Comparison of ENCODE assay signal across 23 mouse cellular contexts in genomic region chr9:82729646-82730045, GRCm38 (mm10).
DNase-seq lines count a peak whose midpoint lies in the region; ATAC-seq lines count a peak whose summit lies in the region.
"Had no signal": no experiment of that assay in that cellular context is flagged by ENCODE, and none has a peak within 500 bp of the region (broad histone marks: within the 10 kb centered on the region; RNA-seq: fewer than 3 reads in every experiment).

No protein-coding gene starts in this region.

- H3K9me3 ChIP-seq in hindbrain, embryonic 14.5 days (ENCODE audit: control insufficient read depth, low read length), result no peaks in the 10 kb centered on the region
- no peaks in the 10 kb centered on the region for H3K9me3 ChIP-seq in hindbrain, embryonic 12.5 days (replicated peaks)
- H3K9me3 ChIP-seq: embryonic facial prominence, embryonic 10.5 days; forebrain, embryonic 13.5 days; G1E; heart, embryonic 10.5 days had no signal

- no peak overlapping the region for H3K4me3 ChIP-seq in hindbrain, embryonic 14.5 days (replicated peaks; ENCODE audit: low read length)
- no peak overlapping the region for H3K4me3 ChIP-seq in hindbrain, embryonic 12.5 days
- H3K4me3 ChIP-seq: embryonic facial prominence, embryonic 10.5 days; forebrain, embryonic 13.5 days; heart, embryonic 10.5 days had no signal

- ATAC-seq in hindbrain, embryonic 14.5 days (ENCODE audit: low FRiP score), result peak; percentile 27; the same call in 1 of the 2 replicates
- no peak for ATAC-seq in hindbrain, embryonic 12.5 days (ENCODE audit: low FRiP score)
- ATAC-seq: CD4-positive, CD25-positive, alpha-beta regulatory T cell, adult 4 months; forebrain, embryonic 13.5 days; forebrain, postnatal 0 days; inflammation-experienced regulatory T-cells, adult 6 months; intestine, postnatal 0 days had no signal

- no peak overlapping the region for H3K27ac ChIP-seq in hindbrain, embryonic 14.5 days
- H3K27ac ChIP-seq in hindbrain, embryonic 12.5 days, result no peak overlapping the region
- H3K27ac ChIP-seq: embryonic facial prominence, embryonic 10.5 days; forebrain, embryonic 13.5 days; heart, embryonic 10.5 days had no signal

- H3K36me3 ChIP-seq in hindbrain, embryonic 14.5 days (replicated peaks; ENCODE audit: control insufficient read depth, insufficient read depth), result no peaks in the 10 kb centered on the region
- no peaks in the 10 kb centered on the region for H3K36me3 ChIP-seq in hindbrain, embryonic 12.5 days
- H3K36me3 ChIP-seq: embryonic facial prominence, embryonic 10.5 days; G1E; heart, embryonic 10.5 days had no signal

- no peaks in the 10 kb centered on the region for H3K4me1 ChIP-seq in hindbrain, embryonic 14.5 days (replicated peaks; ENCODE audit: control insufficient read depth, insufficient read depth, low read length)
- no peaks in the 10 kb centered on the region for H3K4me1 ChIP-seq in hindbrain, embryonic 12.5 days
- H3K4me1 ChIP-seq: embryonic facial prominence, embryonic 10.5 days; forebrain, embryonic 13.5 days; heart, embryonic 10.5 days had no signal

- H3K27me3 ChIP-seq in hindbrain, embryonic 14.5 days (ENCODE audit: control insufficient read depth, insufficient read depth, low read length), result no peaks in the 10 kb centered on the region
- H3K27me3 ChIP-seq in hindbrain, embryonic 12.5 days, result no peaks in the 10 kb centered on the region
- H3K27me3 ChIP-seq: forebrain, embryonic 13.5 days had no signal

- H3K4me2 ChIP-seq in hindbrain, embryonic 14.5 days (replicated peaks), result no peak overlapping the region
- H3K4me2 ChIP-seq in hindbrain, embryonic 12.5 days (replicated peaks), result no peak overlapping the region
- H3K4me2 ChIP-seq: forebrain, embryonic 13.5 days had no signal

- WGBS in hindbrain, embryonic 14.5 days, result 67% methylated on average over 4 of the region's 4 CpGs
- WGBS in hindbrain, embryonic 12.5 days, result 72% methylated on average over 4 of the region's 4 CpGs

- intact Hi-C loops in heart, postnatal 36 days (cut with DNase I), result no loop called here

- peak; percentile 1 for DNase-seq in cerebellum, adult 9-10 months
- no peak for DNase-seq in cerebellum, adult 8-10 months
- no peak for DNase-seq in hindbrain, embryonic 14.5 days (ENCODE audit: low spot score)
- peak; percentile 50 for DNase-seq in retina, postnatal 1 day
- no peak for DNase-seq in retina, embryonic 14.5 days (ENCODE audit: low spot score)
- no peak for DNase-seq in heart, postnatal 36 days
- DNase-seq: adrenal gland, adult 8-10 months; adrenal gland, postnatal 36 days; B cell, adult 2 months; cerebellum, adult 11-12 months; cerebellum, postnatal 10 days; forebrain, postnatal 0 days; gastrocnemius, postnatal 10 days; heart, adult 18-20 months; heart, postnatal 10 days had no signal

- no peak overlapping the region for H3K9ac ChIP-seq in hindbrain, embryonic 14.5 days
- H3K9ac ChIP-seq in hindbrain, embryonic 12.5 days, result no peak overlapping the region
- H3K9ac ChIP-seq: forebrain, embryonic 13.5 days; forebrain, postnatal 0 days had no signal

Comparison
In these comparisons a context has a peak if more than half of its experiments do, and no peak if none do; other contexts are left out.
1. DNase-seq: peak in cerebellum, adult 9-10 months (single experiment) and retina, postnatal 1 day (single experiment); none in cerebellum, adult 8-10 months (single experiment), hindbrain, embryonic 14.5 days (single experiment), retina, embryonic 14.5 days (single experiment) and heart, postnatal 36 days (0 of 2).